Mouse (Mus musculus): Measurements from ENCODE around the gene Apln. TPM values are rescaled to one million over a fixed set of nuclear protein-coding genes. Genes with fewer than 3 reads are reported as not detected.

The Apln gene
- total and polyA plus RNA-seq, 2 experiments, result 0.04 to 0.09 TPM

DNA sequence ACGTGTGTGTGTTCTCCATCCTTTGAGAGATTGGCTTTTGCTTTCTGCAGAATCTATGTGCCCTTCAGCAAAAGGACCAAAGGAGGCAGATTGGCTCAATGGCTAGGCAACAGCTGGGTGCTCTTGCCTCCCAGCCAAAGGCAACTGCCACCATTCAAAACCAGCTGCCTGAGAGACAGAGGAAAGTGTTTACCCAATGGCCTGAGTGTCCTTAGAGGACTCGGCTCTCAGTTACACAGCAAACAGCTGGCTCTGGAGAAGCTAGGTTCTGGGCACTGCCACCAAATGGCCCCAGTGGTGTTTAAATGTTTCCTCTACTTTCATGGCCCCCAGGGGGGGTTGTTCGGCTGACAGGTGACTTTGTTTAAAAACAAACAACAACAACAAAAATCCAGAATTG is 19.1 kb upstream of the Apln start:
- no peaks in the 10 kb centered on the region for H3K36me3 ChIP-seq (ENCODE audit: control insufficient read depth, insufficient read depth, low read length)
- H3K27me3 ChIP-seq (ENCODE audit: control insufficient read depth, insufficient read depth, low read length), result no peaks in the 10 kb centered on the region
- H3K4me1 ChIP-seq (ENCODE audit: control insufficient read depth, insufficient read depth, low read length), result peaks cover 4% of the 10 kb centered on the region; the same call in 1 of the 2 replicates
- 40% methylated on average over 3 of the region's 3 CpGs for WGBS
- no peak overlapping the region for H3K9ac ChIP-seq (ENCODE audit: low read depth, low read length)
- no peaks in the 10 kb centered on the region for H3K79me2 ChIP-seq (ENCODE audit: control insufficient read depth, insufficient read depth, low read length)
- H3K27ac ChIP-seq (replicated peaks; ENCODE audit: insufficient read depth, low read depth, low read length), result no peak overlapping the region
- TF ChIP-seq POLR2A (IDR thresholded peaks at IDR 0.05; ENCODE audit: extremely low read depth, insufficient read depth, low read length), result no peak
- TF ChIP-seq CTCF (IDR thresholded peaks at IDR 0.05; ENCODE audit: low read depth, low read length), result no peak
- DNase-seq (ENCODE audit: extremely low read depth, low read depth, low spot score), result no peak
- no peak overlapping the region for H3K4me3 ChIP-seq (ENCODE audit: insufficient read depth, low read depth, low read length)

DNA sequence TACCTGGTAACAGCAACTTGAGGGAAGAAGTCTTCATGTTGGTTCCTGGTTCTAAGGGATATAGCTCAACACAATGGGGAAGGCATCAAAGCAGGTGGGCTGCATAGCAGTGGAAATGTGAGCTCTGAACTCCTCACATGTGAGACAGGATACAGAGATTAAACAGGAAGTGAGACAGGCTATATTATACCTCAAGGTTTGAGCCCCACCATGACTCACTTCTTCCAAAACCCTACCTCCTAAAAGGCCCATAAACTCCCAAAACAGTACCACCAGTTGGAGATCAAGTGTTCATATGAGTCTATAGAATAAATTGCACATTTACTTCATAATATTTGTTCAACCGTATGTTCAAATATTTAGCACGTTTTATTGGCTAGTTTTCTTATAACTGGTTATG is 11.7 kb upstream of the Apln start:
- no peak overlapping the region for H3K4me3 ChIP-seq (ENCODE audit: insufficient read depth, low read depth, low read length)
- no peak for DNase-seq (ENCODE audit: extremely low read depth, low read depth, low spot score)
- H3K4me1 ChIP-seq (ENCODE audit: control insufficient read depth, insufficient read depth, low read length), result no peaks in the 10 kb centered on the region
- H3K79me2 ChIP-seq (ENCODE audit: control insufficient read depth, insufficient read depth, low read length), result no peaks in the 10 kb centered on the region
- no peaks in the 10 kb centered on the region for H3K27me3 ChIP-seq (ENCODE audit: control insufficient read depth, insufficient read depth, low read length)
- no peak overlapping the region for H3K27ac ChIP-seq (replicated peaks; ENCODE audit: insufficient read depth, low read depth, low read length)
- TF ChIP-seq POLR2A (IDR thresholded peaks at IDR 0.05; ENCODE audit: extremely low read depth, insufficient read depth, low read length), result no peak
- no peak overlapping the region for H3K9ac ChIP-seq (ENCODE audit: low read depth, low read length)
- H3K36me3 ChIP-seq (ENCODE audit: control insufficient read depth, insufficient read depth, low read length), result no peaks in the 10 kb centered on the region
- 82% methylated on average over 2 of the region's 2 CpGs for WGBS

DNA sequence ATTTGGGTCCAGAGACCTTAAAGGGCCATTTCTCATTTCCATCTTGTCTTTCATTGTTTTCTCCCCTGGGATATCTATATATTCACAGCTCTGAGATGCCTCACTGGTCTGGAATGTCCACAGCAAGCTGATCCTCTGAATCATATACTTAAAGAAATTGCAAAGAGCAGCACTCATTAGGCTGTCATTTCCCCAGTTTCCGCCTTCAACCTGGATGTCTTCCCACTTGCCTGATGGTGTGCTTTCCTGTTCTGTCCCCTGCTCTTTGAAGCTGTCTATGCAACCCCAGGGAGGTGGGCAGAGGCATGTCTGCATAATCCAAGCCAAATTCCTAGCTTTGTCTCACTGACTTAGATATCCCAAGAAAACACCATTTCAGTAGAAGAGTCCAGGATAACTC is 9.6 kb upstream of the Apln start:
- TF ChIP-seq CTCF (IDR thresholded peaks at IDR 0.05; ENCODE audit: low read depth, low read length), result no peak
- no peak for DNase-seq (ENCODE audit: extremely low read depth, low read depth, low spot score)
- Histone ChIP-seq H3K4me3 (ENCODE audit: insufficient read depth, low read depth, low read length) (no peak overlapping the region), H3K27ac (replicated peaks; ENCODE audit: insufficient read depth, low read depth, low read length) (no peak overlapping the region), H3K36me3 (ENCODE audit: control insufficient read depth, insufficient read depth, low read length) (no peaks in the 10 kb centered on the region), H3K79me2 (ENCODE audit: control insufficient read depth, insufficient read depth, low read length) (no peaks in the 10 kb centered on the region), H3K27me3 (ENCODE audit: control insufficient read depth, insufficient read depth, low read length) (no peaks in the 10 kb centered on the region), H3K9ac (ENCODE audit: low read depth, low read length) (no peak overlapping the region), H3K4me1 (ENCODE audit: control insufficient read depth, insufficient read depth, low read length) (no peaks in the 10 kb centered on the region)
- WGBS, result 86% methylated on average over 1 of the region's 1 CpGs

DNA sequence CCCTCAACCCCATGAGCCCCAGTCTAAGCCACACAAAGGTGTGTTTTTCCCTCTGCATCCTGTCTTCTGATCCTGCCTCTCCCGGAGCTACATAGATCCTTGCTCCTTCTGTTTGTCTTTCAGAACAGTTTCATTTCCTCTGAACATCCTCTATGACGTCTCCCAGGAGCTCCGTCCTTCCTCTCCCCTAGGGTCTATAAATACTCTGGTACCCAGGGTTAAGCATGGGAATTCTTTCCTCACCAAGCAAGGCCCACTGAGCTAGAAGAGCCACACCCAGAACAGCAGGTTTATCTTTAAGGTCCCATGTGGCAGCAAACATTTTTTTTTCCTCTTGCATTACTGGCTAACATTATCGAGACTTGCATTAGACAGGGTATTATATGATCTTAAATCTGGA is 8.1 kb upstream of the Apln start:
- Histone ChIP-seq H3K79me2 (ENCODE audit: control insufficient read depth, insufficient read depth, low read length) (no peaks in the 10 kb centered on the region), H3K27ac (replicated peaks; ENCODE audit: insufficient read depth, low read depth, low read length) (no peak overlapping the region), H3K4me3 (ENCODE audit: insufficient read depth, low read depth, low read length) (no peak overlapping the region), H3K36me3 (ENCODE audit: control insufficient read depth, insufficient read depth, low read length) (no peaks in the 10 kb centered on the region), H3K4me1 (ENCODE audit: control insufficient read depth, insufficient read depth, low read length) (no peaks in the 10 kb centered on the region), H3K9ac (ENCODE audit: low read depth, low read length) (no peak overlapping the region), H3K27me3 (ENCODE audit: control insufficient read depth, insufficient read depth, low read length) (no peaks in the 10 kb centered on the region)
- DNase-seq (ENCODE audit: extremely low read depth, low read depth, low spot score), result no peak
- 62% methylated on average over 4 of the region's 4 CpGs for WGBS
- no peak for TF ChIP-seq CTCF (IDR thresholded peaks at IDR 0.05; ENCODE audit: low read depth, low read length)
- no peak for TF ChIP-seq POLR2A (IDR thresholded peaks at IDR 0.05; ENCODE audit: extremely low read depth, insufficient read depth, low read length)

DNA sequence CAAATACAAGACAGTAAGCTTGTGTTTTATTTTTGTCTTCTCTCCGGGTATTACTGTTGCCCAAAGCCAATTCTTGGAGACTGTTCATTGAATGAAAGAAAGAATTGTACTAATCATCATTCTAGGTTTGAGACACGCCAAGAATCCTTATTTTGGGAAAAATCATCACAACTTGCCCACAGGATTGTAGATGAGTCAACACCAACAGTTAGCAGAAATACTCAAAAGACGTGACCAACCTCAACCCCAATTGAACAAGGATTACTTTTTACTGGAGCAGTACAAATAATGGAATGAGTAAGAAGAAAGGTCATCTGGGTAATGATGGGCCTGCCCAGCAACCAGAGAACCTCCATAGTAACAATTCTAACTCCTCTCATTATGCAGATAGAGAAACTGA is 5.7 kb upstream of the Apln start:
- no peaks in the 10 kb centered on the region for H3K4me1 ChIP-seq (ENCODE audit: control insufficient read depth, insufficient read depth, low read length)
- H3K27ac ChIP-seq (replicated peaks; ENCODE audit: insufficient read depth, low read depth, low read length), result no peak overlapping the region
- WGBS, result 82% methylated on average over 3 of the region's 3 CpGs
- H3K27me3 ChIP-seq (ENCODE audit: control insufficient read depth, insufficient read depth, low read length), result no peaks in the 10 kb centered on the region
- TF ChIP-seq POLR2A (IDR thresholded peaks at IDR 0.05; ENCODE audit: extremely low read depth, insufficient read depth, low read length), result no peak
- TF ChIP-seq CTCF (IDR thresholded peaks at IDR 0.05; ENCODE audit: low read depth, low read length), result no peak
- H3K36me3 ChIP-seq (ENCODE audit: control insufficient read depth, insufficient read depth, low read length), result no peaks in the 10 kb centered on the region
- no peak overlapping the region for H3K4me3 ChIP-seq (ENCODE audit: insufficient read depth, low read depth, low read length)
- DNase-seq (ENCODE audit: extremely low read depth, low read depth, low spot score), result no peak
- H3K9ac ChIP-seq (ENCODE audit: low read depth, low read length), result no peak overlapping the region
- H3K79me2 ChIP-seq (ENCODE audit: control insufficient read depth, insufficient read depth, low read length), result no peaks in the 10 kb centered on the region

DNA sequence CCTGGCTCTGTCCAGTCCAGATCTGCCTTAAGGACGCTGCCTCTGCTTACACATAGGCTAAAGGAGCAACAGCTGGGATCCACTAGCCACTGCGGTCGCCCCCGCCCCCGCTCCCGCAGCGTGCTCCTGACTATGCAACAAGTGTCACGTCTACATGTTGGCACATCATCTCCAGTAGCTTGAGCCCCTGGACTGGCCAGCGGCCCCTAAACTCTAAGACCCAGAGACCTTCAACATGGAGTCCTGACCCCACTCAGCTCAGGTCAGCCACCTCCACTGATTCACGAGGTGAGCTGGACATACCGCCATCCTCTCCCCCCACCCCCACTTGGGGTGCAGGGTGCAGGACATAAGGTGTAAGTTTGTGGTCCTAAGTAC is 898 bp downstream of the Apln start:
- no peak for DNase-seq (ENCODE audit: extremely low read depth, low read depth, low spot score)
- Histone ChIP-seq H3K4me3 (ENCODE audit: insufficient read depth, low read depth, low read length) (no peak overlapping the region), H3K9ac (ENCODE audit: low read depth, low read length) (no peak overlapping the region), H3K36me3 (ENCODE audit: control insufficient read depth, insufficient read depth, low read length) (no peaks in the 10 kb centered on the region), H3K4me1 (ENCODE audit: control insufficient read depth, insufficient read depth, low read length) (no peaks in the 10 kb centered on the region), H3K79me2 (ENCODE audit: control insufficient read depth, insufficient read depth, low read length) (no peaks in the 10 kb centered on the region), H3K27me3 (ENCODE audit: control insufficient read depth, insufficient read depth, low read length) (no peaks in the 10 kb centered on the region), H3K27ac (replicated peaks; ENCODE audit: insufficient read depth, low read depth, low read length) (no peak overlapping the region)
- 12% methylated on average over 11 of the region's 11 CpGs for WGBS
- TF ChIP-seq CTCF (IDR thresholded peaks at IDR 0.05; ENCODE audit: low read depth, low read length), result no peak
- TF ChIP-seq POLR2A (IDR thresholded peaks at IDR 0.05; ENCODE audit: extremely low read depth, insufficient read depth, low read length), result no peak
